ENCODE assay signal across 15 mouse cellular contexts in genomic region chr5:80192418-80192817, GRCm38 (mm10).
"Had no signal": no experiment of that assay in that cellular context is flagged by ENCODE, and none has a peak within 500 bp of the region (broad histone marks: within the 10 kb centered on the region; RNA-seq: fewer than 3 reads in every experiment).

No protein-coding gene starts in this region.

- H3K27me3 ChIP-seq: limb, embryonic 15.5 days; liver, embryonic 12.5 days; neural tube, embryonic 13.5 days had no signal

- H3K4me3 ChIP-seq: limb, embryonic 15.5 days; liver, embryonic 12.5 days; midbrain, embryonic 10.5 days; myocyte; neural tube, embryonic 13.5 days had no signal

- H3K27ac ChIP-seq: kidney, postnatal 0 days; limb, embryonic 15.5 days; liver, embryonic 12.5 days; midbrain, embryonic 10.5 days; neural tube, embryonic 13.5 days; stomach, postnatal 0 days had no signal

- ATAC-seq: liver, embryonic 12.5 days had no signal

- H3K4me2 ChIP-seq: limb, embryonic 15.5 days; liver, embryonic 12.5 days; lung, embryonic 14.5 days; neural tube, embryonic 13.5 days had no signal

- DNase-seq: kidney, adult 9 months; kidney, postnatal 36 days; layer of hippocampus, adult 9-11 months; layer of hippocampus, postnatal 36 days; lung, embryonic 14.5 days; lung, postnatal 10 days; lung, postnatal 4 days; thymus, postnatal 4 days had no signal

- H3K9ac ChIP-seq: limb, embryonic 15.5 days; liver, embryonic 12.5 days; lung, embryonic 14.5 days; neural tube, embryonic 13.5 days had no signal

- H3K9me3 ChIP-seq: limb, embryonic 15.5 days; liver, embryonic 12.5 days; midbrain, embryonic 10.5 days; neural tube, embryonic 13.5 days had no signal

- H3K4me1 ChIP-seq: limb, embryonic 15.5 days; liver, embryonic 12.5 days; midbrain, embryonic 10.5 days; neural tube, embryonic 13.5 days had no signal

- H3K36me3 ChIP-seq: limb, embryonic 15.5 days; liver, embryonic 12.5 days; midbrain, embryonic 10.5 days; neural tube, embryonic 13.5 days had no signal
